Mouse (Mus musculus) forebrain, embryonic 11.5 days (tissue): Measurements from ENCODE around the gene Dbn1. TPM values are rescaled to one million over a fixed set of nuclear protein-coding genes. Genes with fewer than 3 reads are reported as not detected.

ENCODE experiments used
- ATAC-seq: fragments of 200-750 bp; cut with Nextera tagmentation; replicated peaks from 2 replicates; pipeline ENCODE4 v1.8.0; 2017; ENCODE audit warnings: moderate TSS enrichment; ENCODE audit not compliant: low FRiP score
- DNase-seq: peaks from one replicate; pipeline ENCODE4 v3.0.0-alpha.2; 2017; ENCODE audit warnings: low spot score
- H3K27ac ChIP-seq: fragments of 300-500 bp; sonication (generic); 2 replicates; pipeline ENCODE4 v1.5.1; 2014; ENCODE audit warnings: low read depth, low read length
- H3K27me3 ChIP-seq: fragments of 300-500 bp; sonication (generic); 2 replicates; pipeline ENCODE4 v1.6.1; 2014; ENCODE audit warnings: mild to moderate bottlenecking, low read length, mixed read lengths; ENCODE audit not compliant: control insufficient read depth, insufficient read depth
- H3K36me3 ChIP-seq: fragments of 300-500 bp; sonication (generic); 2 replicates; pipeline ENCODE4 v1.6.1; 2014; ENCODE audit warnings: mild to moderate bottlenecking, low read length, moderate library complexity, mixed read lengths; ENCODE audit not compliant: control insufficient read depth, insufficient read depth
- H3K4me1 ChIP-seq: fragments of 300-500 bp; sonication (generic); replicated peaks from 2 replicates; pipeline ENCODE4 v1.6.1; 2014; ENCODE audit warnings: low read length, mixed read lengths; ENCODE audit not compliant: control insufficient read depth, insufficient read depth
- H3K4me2 ChIP-seq: fragments of 300-500 bp; sonication (generic); 2 replicates; pipeline ENCODE4 v1.6.1; 2014; ENCODE audit warnings: low read depth, mild to moderate bottlenecking, low read length, moderate library complexity, mixed read lengths; ENCODE audit not compliant: severe bottlenecking
- H3K4me3 ChIP-seq: fragments of 300-500 bp; sonication (generic); 2 replicates; pipeline ENCODE4 v1.5.1; 2014; ENCODE audit warnings: low read depth, low read length
- H3K9ac ChIP-seq: fragments of 300-500 bp; sonication (generic); 2 replicates; pipeline ENCODE4 v1.6.1; 2014; ENCODE audit warnings: low read length
- H3K9me3 ChIP-seq: fragments of 300-500 bp; sonication (generic); 2 replicates; pipeline ENCODE4 v1.6.1; 2016; ENCODE audit warnings: low read length, mixed read lengths; ENCODE audit not compliant: control insufficient read depth
- WGBS: fragments of 180-500 bp; shearing (Covaris S2); extraction: QIAGEN DNeasy Blood & Tissue Kit; methylation state at CpG from one replicate; pipeline ENCODE4 v1.1.7; 2014; 5-methylcytosine and 5-hydroxymethylcytosine counted together
- polyA plus RNA-seq: library from polyadenylated mRNA; unstranded; fragments of >200 nt; fragmentation: Nextera tagmentation; extraction: Ambion mirVana; gene quantifications from 2 replicates; pipeline ENCODE4 v1.2.1, GENCODE M21; 2014

Dbn1 gene
- polyA plus RNA-seq, 1 experiment from 2014 or later = 411 TPM

DNA sequence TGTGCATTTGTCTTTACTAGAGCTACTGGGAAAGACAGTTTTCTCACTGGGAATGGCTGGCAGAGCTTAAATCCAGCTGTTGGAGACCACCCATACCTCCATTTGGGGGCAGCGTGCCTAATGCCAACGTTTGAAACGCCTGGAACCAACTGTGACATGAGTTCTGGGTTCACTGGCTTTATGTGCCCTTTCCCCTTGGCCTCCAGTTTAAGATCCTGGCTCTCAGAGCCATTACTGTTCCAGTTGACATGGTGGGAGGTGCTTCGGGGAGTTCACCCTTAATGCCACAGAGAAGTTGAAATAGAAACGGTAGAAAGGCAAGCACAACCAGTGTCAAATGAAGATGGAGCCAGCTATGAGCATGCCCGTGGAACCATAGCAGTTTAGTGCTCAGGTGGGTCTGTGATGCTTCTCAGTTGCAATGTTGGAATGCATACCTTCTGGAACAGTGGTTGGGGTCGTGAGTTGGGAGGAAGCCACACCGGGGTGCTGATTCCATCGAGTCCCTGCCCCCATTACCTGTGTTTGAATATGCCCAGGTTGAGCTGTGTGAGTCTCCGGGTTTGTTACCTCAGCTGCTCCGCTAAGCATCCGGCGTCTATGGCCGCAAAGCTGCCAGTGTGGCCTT, 24.4 kb downstream of the Dbn1 start:
- DNase-seq = no peak
- H3K27ac ChIP-seq = peak overlapping the region; percentile 97
- peaks cover 22% of the 10 kb centered on the region for H3K4me1 ChIP-seq

DNA sequence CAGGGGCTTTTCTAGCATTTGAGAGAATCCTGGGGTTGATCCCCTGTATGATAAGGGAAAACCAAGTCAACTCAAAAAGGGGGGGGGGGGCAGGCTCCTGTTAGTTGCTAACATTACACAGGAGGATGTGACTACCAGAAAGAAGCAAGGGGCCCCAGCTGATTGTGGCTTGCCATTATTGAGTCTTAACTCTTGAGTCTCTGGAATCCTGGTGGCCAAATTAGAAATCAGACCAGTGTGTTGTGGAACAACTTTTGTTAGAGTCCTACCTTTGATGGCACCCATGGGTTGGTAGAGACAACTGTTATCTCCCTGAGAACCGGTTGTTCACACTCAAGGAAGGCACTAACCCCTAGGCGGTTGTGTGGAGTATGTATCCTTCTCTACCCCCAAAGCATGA, 24.9 kb downstream of the Dbn1 start:
- H3K27me3 ChIP-seq = no peaks in the 10 kb centered on the region
- H3K4me1 ChIP-seq = peaks cover 17% of the 10 kb centered on the region
- 53% methylated on average over 2 of the region's 2 CpGs for WGBS
- DNase-seq (no peak), ATAC-seq (no peak)
- H3K4me2 ChIP-seq = no peak overlapping the region
- no peak overlapping the region for H3K4me3 ChIP-seq
- H3K9ac ChIP-seq = no peak overlapping the region
- H3K9me3 ChIP-seq = no peaks in the 10 kb centered on the region
- no peaks in the 10 kb centered on the region; the same call in 1 of the 2 replicates for H3K36me3 ChIP-seq
- H3K27ac ChIP-seq = no peak overlapping the region

More for the DNA sequence above, 24.4 kb downstream of the Dbn1 start:
- ATAC-seq = peak; percentile 8
- no peaks in the 10 kb centered on the region for H3K9me3 ChIP-seq
- peak overlapping the region; percentile 90 for H3K9ac ChIP-seq
- no peaks in the 10 kb centered on the region for H3K27me3 ChIP-seq
- peak overlapping the region; percentile 66 for H3K4me3 ChIP-seq
- H3K4me2 ChIP-seq = peak overlapping the region; percentile 94
- 10% methylated on average over 14 of the region's 14 CpGs for WGBS
- no peaks in the 10 kb centered on the region; the same call in 1 of the 2 replicates for H3K36me3 ChIP-seq

- Histone ChIP-seq H3K36me3 (peaks cover 28% of the 10 kb centered on the region; the same call in 1 of the 2 replicates), H3K27ac (no peak overlapping the region), H3K4me2 (no peak overlapping the region), H3K9me3 (no peaks in the 10 kb centered on the region), H3K27me3 (no peaks in the 10 kb centered on the region), H3K9ac (no peak overlapping the region), H3K4me3 (no peak overlapping the region), H3K4me1 (peaks cover 4% of the 10 kb centered on the region; the same call in 1 of the 2 replicates)
- 96% methylated on average over 16 of the region's 16 CpGs for WGBS
- ATAC-seq = no peak
- DNase-seq = no peak
Measured at GRCm38 (mm10) chr13:55451785-55452549, 35.9 kb downstream of the Dbn1 start.

DNA sequence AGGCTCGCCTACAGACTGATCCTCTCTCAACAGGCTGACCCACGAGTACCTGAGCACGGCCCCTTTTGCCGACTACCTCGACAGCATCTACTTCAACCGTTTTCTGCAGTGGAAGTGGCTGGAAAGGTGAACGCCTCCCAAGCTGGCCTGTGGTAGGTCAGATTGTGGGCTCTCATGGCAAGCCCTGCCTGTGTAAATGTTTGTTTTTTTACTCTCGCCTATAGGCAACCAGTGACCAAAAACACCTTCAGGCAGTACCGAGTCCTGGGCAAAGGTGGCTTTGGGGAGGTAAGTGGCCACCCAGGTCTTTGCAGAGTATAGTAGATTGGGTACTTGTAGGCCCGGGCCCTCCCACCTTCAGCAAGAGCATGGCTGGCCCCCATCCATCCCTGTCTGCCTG, 36.6 kb downstream of the Dbn1 start:
- Histone ChIP-seq H3K27ac (no peak overlapping the region), H3K27me3 (no peaks in the 10 kb centered on the region), H3K4me1 (peaks cover 7% of the 10 kb centered on the region; the same call in 1 of the 2 replicates), H3K4me3 (no peak overlapping the region), H3K36me3 (peaks cover 25% of the 10 kb centered on the region; the same call in 1 of the 2 replicates), H3K9ac (no peak overlapping the region), H3K4me2 (no peak overlapping the region), H3K9me3 (no peaks in the 10 kb centered on the region)
- ATAC-seq (no peak), DNase-seq (no peak)
- WGBS = 90% methylated on average over 10 of the region's 10 CpGs

DNA sequence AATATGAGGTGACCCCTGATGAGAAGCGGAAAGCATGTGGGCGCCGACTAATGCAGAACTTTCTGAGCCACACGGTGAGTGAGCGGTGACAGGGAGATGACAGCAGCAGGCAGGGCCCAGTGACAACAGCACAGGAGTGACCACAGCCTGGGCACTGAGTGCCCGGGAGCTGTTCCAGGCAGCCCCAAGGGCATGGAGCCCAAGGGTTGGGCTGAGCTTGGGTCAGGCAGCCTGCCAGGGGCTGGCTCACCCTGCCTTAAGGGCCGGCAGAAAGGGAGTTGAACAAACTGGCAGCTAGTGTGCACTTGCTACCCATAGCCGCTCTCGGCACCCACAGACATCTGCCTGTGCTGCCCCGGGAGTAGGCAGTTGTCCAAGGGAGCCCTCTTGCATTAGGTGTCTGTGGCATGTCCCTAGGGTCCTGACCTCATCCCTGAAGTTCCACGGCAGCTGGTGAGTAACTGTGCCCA, 37.4 kb downstream of the Dbn1 start:
- H3K27me3 ChIP-seq = no peaks in the 10 kb centered on the region
- 95% methylated on average over 11 of the region's 11 CpGs for WGBS
- peaks cover 8% of the 10 kb centered on the region; the same call in 1 of the 2 replicates for H3K4me1 ChIP-seq
- no peak overlapping the region for H3K4me3 ChIP-seq
- no peaks in the 10 kb centered on the region for H3K9me3 ChIP-seq
- no peak overlapping the region for H3K9ac ChIP-seq
- peaks cover 24% of the 10 kb centered on the region; the same call in 1 of the 2 replicates for H3K36me3 ChIP-seq
- no peak overlapping the region for H3K4me2 ChIP-seq
- H3K27ac ChIP-seq = no peak overlapping the region
- ATAC-seq = no peak
- DNase-seq = no peak

GRCm38 (mm10) chr13:55449679-55450441, 38.1 kb downstream of the Dbn1 start:
- no peak overlapping the region for H3K27ac ChIP-seq
- no peak overlapping the region for H3K4me2 ChIP-seq
- H3K4me3 ChIP-seq = no peak overlapping the region
- no peaks in the 10 kb centered on the region for H3K9me3 ChIP-seq
- no peak overlapping the region for H3K9ac ChIP-seq
- ATAC-seq (no peak), DNase-seq (no peak)
- 90% methylated on average over 17 of the region's 17 CpGs for WGBS
- H3K27me3 ChIP-seq = no peaks in the 10 kb centered on the region
- peaks cover 8% of the 10 kb centered on the region; the same call in 1 of the 2 replicates for H3K4me1 ChIP-seq
- peaks cover 24% of the 10 kb centered on the region; the same call in 1 of the 2 replicates for H3K36me3 ChIP-seq

DNA sequence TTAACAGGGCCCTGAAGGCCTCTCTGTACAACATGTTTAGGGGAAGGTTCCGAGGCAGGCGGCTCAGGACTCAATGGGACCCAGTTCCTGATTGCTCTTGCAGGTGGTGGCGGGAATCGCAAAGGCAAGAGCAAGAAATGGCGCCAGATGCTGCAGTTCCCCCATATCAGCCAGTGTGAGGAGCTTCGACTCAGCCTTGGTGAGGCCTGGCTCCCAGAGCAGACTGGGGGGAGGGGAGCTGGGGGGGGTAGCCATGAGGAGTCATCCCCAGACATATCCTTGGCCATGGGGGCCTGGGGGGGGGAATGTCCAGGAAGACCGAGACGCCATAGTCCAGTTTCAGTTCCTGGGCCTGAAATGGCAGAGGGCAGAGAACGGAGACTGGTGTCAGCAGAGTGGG, 38.7 kb downstream of the Dbn1 start:
- peaks cover 24% of the 10 kb centered on the region; the same call in 1 of the 2 replicates for H3K36me3 ChIP-seq
- no peak overlapping the region for H3K4me2 ChIP-seq
- H3K4me3 ChIP-seq = no peak overlapping the region
- no peaks in the 10 kb centered on the region for H3K27me3 ChIP-seq
- H3K9ac ChIP-seq = no peak overlapping the region
- ATAC-seq = no peak
- peaks cover 8% of the 10 kb centered on the region; the same call in 1 of the 2 replicates for H3K4me1 ChIP-seq
- no peak overlapping the region for H3K27ac ChIP-seq
- H3K9me3 ChIP-seq = no peaks in the 10 kb centered on the region
- 89% methylated on average over 9 of the region's 9 CpGs for WGBS
- no peak for DNase-seq

- no peak overlapping the region for H3K27ac ChIP-seq
- WGBS = 94% methylated on average over 5 of the region's 5 CpGs
- no peak for DNase-seq
- no peaks in the 10 kb centered on the region for H3K9me3 ChIP-seq
- no peaks in the 10 kb centered on the region for H3K27me3 ChIP-seq
- no peak overlapping the region for H3K4me2 ChIP-seq
- H3K36me3 ChIP-seq = peaks cover 20% of the 10 kb centered on the region; the same call in 1 of the 2 replicates
- no peak overlapping the region for H3K9ac ChIP-seq
- no peak overlapping the region for H3K4me3 ChIP-seq
- ATAC-seq = no peak
- H3K4me1 ChIP-seq = peaks cover 8% of the 10 kb centered on the region; the same call in 1 of the 2 replicates
Measured at GRCm38 (mm10) chr13:55448131-55448530, 39.8 kb downstream of the Dbn1 start.
